Mouse (Mus musculus): ENCODE data around the gene Gm20696. TPM values are rescaled to one million over a fixed set of nuclear protein-coding genes. Genes with fewer than 3 reads are reported as not detected.

Gm20696 gene
- total and polyA plus RNA-seq, 3 experiments = 0.59 TPM; not detected in 2

- Histone ChIP-seq H3K79me2 (replicated peaks; ENCODE audit: control insufficient read depth, extremely low read depth, insufficient read depth, poor library complexity, severe bottlenecking) (no peaks in the 10 kb centered on the region), H3K4me1 (ENCODE audit: control insufficient read depth in 1 of 2, insufficient read depth in 2 of 2) (no peaks in the 10 kb centered on the region), H3K27ac (ENCODE audit: insufficient read depth, low read depth) (no peak overlapping the region), H3K9ac (ENCODE audit: insufficient read depth, low read depth) (no peak overlapping the region), H3K4me2 (ENCODE audit: insufficient read depth, low read depth, poor library complexity, severe bottlenecking) (no peak overlapping the region), H3K9me3 (replicated peaks; ENCODE audit: low read length) (peaks cover 3% of the 10 kb centered on the region), H3K4me3 (replicated peaks in 1 of 3; ENCODE audit: low read depth in 2 of 3, low read length in 2 of 3, poor library complexity in 1 of 3) (no peak overlapping the region), H3K27me3 (replicated peaks) (no peaks in the 10 kb centered on the region), H3K36me3 (replicated peaks in 1 of 2; ENCODE audit: control insufficient read depth in 1 of 2, insufficient read depth in 1 of 2, low read length in 1 of 2) (no peaks in the 10 kb centered on the region)
- DNase-seq (ENCODE audit: extremely low read depth) = no peak
- no peak for TF ChIP-seq TCF12 (IDR thresholded peaks at IDR 0.05; ENCODE audit: low read depth, low read length)
- TF ChIP-seq PAX5 (IDR thresholded peaks at IDR 0.05; ENCODE audit: low read length) = no peak
- TF ChIP-seq SIN3A (IDR thresholded peaks at IDR 0.05; ENCODE audit: low read length) = no peak
- TF ChIP-seq MAZ (IDR thresholded peaks at IDR 0.05; ENCODE audit: low read depth, low read length) = no peak
- TF ChIP-seq IRF4 (IDR thresholded peaks at IDR 0.05; ENCODE audit: low read depth, low read length) = no peak
- no peak for TF ChIP-seq CHD2 (IDR thresholded peaks at IDR 0.05; ENCODE audit: low read length)
- no peak for TF ChIP-seq POLR2A (IDR thresholded peaks at IDR 0.05; ENCODE audit: low read depth, low read length)
- dilution Hi-C loops (cut with MboI; ENCODE audit: extremely low pct_ligation_motif_present, extremely low pct_unique_long_range_greater_than_20kb, low sequenced_read_pairs) (no loop called here), in situ Hi-C loops (cut with MboI; ENCODE audit: low pct_ligation_motif_present, low pct_unique_long_range_greater_than_20kb, low sequenced_read_pairs) (no loop called here)
Observed at GRCm38 (mm10) chr6:99552816-99553215, 113.8 kb downstream of the Gm20696 start.

- Histone ChIP-seq H3K4me1 (ENCODE audit: control insufficient read depth in 1 of 2, insufficient read depth in 2 of 2) (peaks cover 2 to 13% of the 10 kb centered on the region in 2 experiments; a peak in 3 of 4 replicates), H3K9me3 (replicated peaks; ENCODE audit: low read length) (peaks cover 3% of the 10 kb centered on the region), H3K4me2 (ENCODE audit: insufficient read depth, low read depth, poor library complexity, severe bottlenecking) (no peak overlapping the region), H3K27me3 (replicated peaks) (no peaks in the 10 kb centered on the region), H3K27ac (ENCODE audit: insufficient read depth, low read depth) (no peak overlapping the region), H3K9ac (ENCODE audit: insufficient read depth, low read depth) (no peak overlapping the region), H3K36me3 (replicated peaks in 1 of 2; ENCODE audit: control insufficient read depth in 1 of 2, insufficient read depth in 1 of 2, low read length in 1 of 2) (no peaks in the 10 kb centered on the region), H3K4me3 (replicated peaks in 1 of 3; ENCODE audit: low read depth in 2 of 3, low read length in 2 of 3, poor library complexity in 1 of 3) (no peak overlapping the region), H3K79me2 (replicated peaks; ENCODE audit: control insufficient read depth, extremely low read depth, insufficient read depth, poor library complexity, severe bottlenecking) (no peaks in the 10 kb centered on the region)
- in situ Hi-C loops (cut with MboI; ENCODE audit: low pct_ligation_motif_present, low pct_unique_long_range_greater_than_20kb, low sequenced_read_pairs) (no loop called here), dilution Hi-C loops (cut with MboI; ENCODE audit: extremely low pct_ligation_motif_present, extremely low pct_unique_long_range_greater_than_20kb, low sequenced_read_pairs) (no loop called here)
- no peak for TF ChIP-seq HCFC1 (IDR thresholded peaks at IDR 0.05; ENCODE audit: low read depth, low read length)
- TF ChIP-seq MAFK (IDR thresholded peaks at IDR 0.05; ENCODE audit: insufficient replicate concordance, low read length) = peak; percentile 59; the same call in 1 of the 2 replicates
- DNase-seq (ENCODE audit: extremely low read depth) = no peak
Observed at GRCm38 (mm10) chr6:99546416-99546815, 120.2 kb downstream of the Gm20696 start.

DNA sequence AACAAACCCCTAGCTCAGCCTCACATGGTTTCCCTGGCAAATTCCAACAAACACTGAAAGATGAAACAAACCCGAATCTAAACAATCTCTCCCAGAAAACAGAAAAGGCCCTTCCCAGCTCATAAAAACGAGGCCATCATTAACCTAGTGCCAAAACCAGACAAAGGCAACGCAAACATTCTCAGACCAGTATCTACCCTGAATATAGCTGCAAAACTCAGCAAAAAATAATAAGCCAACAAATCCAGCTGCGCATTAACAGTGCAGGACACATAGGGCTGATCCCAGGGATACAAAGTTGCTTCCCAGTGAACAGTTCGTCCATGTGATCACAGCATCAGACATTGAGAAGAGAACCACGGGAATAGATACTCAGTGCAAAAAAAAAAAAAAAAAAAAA is 121.2 kb downstream of the Gm20696 start:
- Histone ChIP-seq H3K4me2 (ENCODE audit: insufficient read depth, low read depth, poor library complexity, severe bottlenecking) (no peak overlapping the region), H3K9me3 (replicated peaks; ENCODE audit: low read length) (peaks cover 3% of the 10 kb centered on the region), H3K36me3 (replicated peaks in 1 of 2; ENCODE audit: control insufficient read depth in 1 of 2, insufficient read depth in 1 of 2, low read length in 1 of 2) (no peaks in the 10 kb centered on the region), H3K27me3 (replicated peaks) (no peaks in the 10 kb centered on the region), H3K4me1 (ENCODE audit: control insufficient read depth in 1 of 2, insufficient read depth in 2 of 2) (peaks cover 2 to 22% of the 10 kb centered on the region in 2 experiments; a peak in 3 of 4 replicates), H3K9ac (ENCODE audit: insufficient read depth, low read depth) (no peak overlapping the region), H3K4me3 (replicated peaks in 1 of 3; ENCODE audit: low read depth in 2 of 3, low read length in 2 of 3, poor library complexity in 1 of 3) (no peak overlapping the region), H3K79me2 (replicated peaks; ENCODE audit: control insufficient read depth, extremely low read depth, insufficient read depth, poor library complexity, severe bottlenecking) (no peaks in the 10 kb centered on the region), H3K27ac (ENCODE audit: insufficient read depth, low read depth) (no peak overlapping the region)
- no peak for TF ChIP-seq ZC3H11A (IDR thresholded peaks at IDR 0.05; ENCODE audit: low read depth, low read length)
- TF ChIP-seq CTCF (conservative IDR thresholded peaks at IDR 0.05 in 1 of 2, IDR thresholded peaks at IDR 0.05 in 1 of 2; ENCODE audit: low read depth in 2 of 2, low read length in 2 of 2) = no peak
- no peak for TF ChIP-seq RAD21 (IDR thresholded peaks at IDR 0.05; ENCODE audit: low read depth, low read length)
- no peak for TF ChIP-seq SIN3A (IDR thresholded peaks at IDR 0.05; ENCODE audit: low read length)
- no peak for TF ChIP-seq POLR2AphosphoS2 (IDR thresholded peaks at IDR 0.05; ENCODE audit: low read depth, low read length)
- no peak for TF ChIP-seq BHLHE40 (IDR thresholded peaks at IDR 0.05; ENCODE audit: low read depth, low read length)
- TF ChIP-seq SMC3 (IDR thresholded peaks at IDR 0.05; ENCODE audit: low read depth, low read length) = no peak
- TF ChIP-seq GABPA (IDR thresholded peaks at IDR 0.05; ENCODE audit: insufficient replicate concordance, low read depth, low read length) = no peak
- DNase-seq (ENCODE audit: extremely low read depth) = no peak
- in situ Hi-C loops (cut with MboI; ENCODE audit: low pct_ligation_motif_present, low pct_unique_long_range_greater_than_20kb, low sequenced_read_pairs) = no loop called here
- dilution Hi-C loops (cut with MboI; ENCODE audit: extremely low pct_ligation_motif_present, extremely low pct_unique_long_range_greater_than_20kb, low sequenced_read_pairs) = no loop called here
